Mouse (Mus musculus) effector memory CD4-positive, alpha-beta T cell, adult 5 months (primary cell): ENCODE measurements around the gene Cabp1. TPM values are rescaled to one million over a fixed set of nuclear protein-coding genes. Genes with fewer than 3 reads are reported as not detected.

Experiments used
- polyA plus RNA-seq: library from polyadenylated mRNA; unstranded; fragments of 100-300 nt; shearing (Covaris generic); gene quantifications from one replicate; pipeline ENCODE4 v1.2.1, GENCODE M21; 2017

The Cabp1 gene
- polyA plus RNA-seq = not detected

GRCm38 (mm10) chr5:115193669-115194625 lies at the start of gene Cabp1:
TSS of gene Cabp1 (minus strand) at chr5:115194381.

GRCm38 (mm10) chr5:115235786-115236263 lies 41.6 kb upstream of the Cabp1 start, which contains the start of gene Pop5:
TSS of gene Pop5 (plus strand) at chr5:115235836.

GRCm38 (mm10) chr5:115158040-115158983 lies 35.9 kb downstream of the Cabp1 start, which contains the start of gene Mlec:
TSS of gene Mlec (minus strand) at chr5:115158179.

GRCm38 (mm10) chr5:115134234-115135165 lies 59.7 kb downstream of the Cabp1 start, which contains the start of gene Unc119b:
TSS of gene Unc119b (minus strand) at chr5:115134975.

GRCm38 (mm10) chr5:115118961-115119570 lies 75.1 kb downstream of the Cabp1 start, which contains the start of gene Acads:
TSS of gene Acads (minus strand) at chr5:115119346.

Other genes with a start within 250 kb of the Cabp1 start
- not detected for gene Hnf1a, start 223.3 kb downstream of the Cabp1 start, polyA plus RNA-seq
- 52.0 TPM for gene Sppl3, start 183.2 kb downstream of the Cabp1 start, polyA plus RNA-seq
- gene Gm10401, start 96.1 kb downstream of the Cabp1 start, polyA plus RNA-seq = 4.2 TPM
- 17.9 TPM for gene Acads, start 75.0 kb downstream of the Cabp1 start, polyA plus RNA-seq
- 63.1 TPM for gene Unc119b, start 59.4 kb downstream of the Cabp1 start, polyA plus RNA-seq
- gene Mlec, start 36.2 kb downstream of the Cabp1 start, polyA plus RNA-seq = 67.7 TPM
- gene Pop5, start 41.5 kb upstream of the Cabp1 start, polyA plus RNA-seq = 138 TPM
- gene Rnf10, start 78.5 kb upstream of the Cabp1 start, polyA plus RNA-seq = 142 TPM
- gene Coq5, start 85.3 kb upstream of the Cabp1 start, polyA plus RNA-seq = 43.4 TPM
- 366 TPM for gene Dynll1, start 106.6 kb upstream of the Cabp1 start, polyA plus RNA-seq
- gene Srsf9, start 132.8 kb upstream of the Cabp1 start, polyA plus RNA-seq = 71.4 TPM
- gene Gatc, start 146.8 kb upstream of the Cabp1 start, polyA plus RNA-seq = 7.8 TPM
- 21.0 TPM for gene Triap1, start 146.8 kb upstream of the Cabp1 start, polyA plus RNA-seq
- 423 TPM for gene Cox6a1, start 154.6 kb upstream of the Cabp1 start, polyA plus RNA-seq
- gene Msi1, start 235.2 kb upstream of the Cabp1 start, polyA plus RNA-seq = not detected